Mouse (Mus musculus): ENCODE measurements around the gene Rsph14. TPM values are rescaled to one million over a fixed set of nuclear protein-coding genes. Genes with fewer than 3 reads are reported as not detected.

Gene Rsph14
- polyA plus RNA-seq, 1 experiment from 2014 or later, result not detected

GRCm38 (mm10) chr10:74967651-74968267 lies 64.6 kb downstream of the Rsph14 start:
- Histone ChIP-seq H3K27me3 (ENCODE audit: insufficient read depth, low read length) (peaks cover 16% of the 10 kb centered on the region), H3K27ac (ENCODE audit: low read depth) (no peak overlapping the region), H3K4me2 (ENCODE audit: low read depth, low read length) (peak overlapping the region; percentile 75), H3K4me3 (ENCODE audit: low read depth, low read length) (peak overlapping the region; percentile 46), H3K9me3 (ENCODE audit: low read length) (no peaks in the 10 kb centered on the region), H3K36me3 (replicated peaks; ENCODE audit: insufficient read depth, low read length) (no peaks in the 10 kb centered on the region), H3K4me1 (ENCODE audit: insufficient read depth) (peaks cover 14% of the 10 kb centered on the region), H3K9ac (replicated peaks) (no peak overlapping the region)
- ATAC-seq (no peak), DNase-seq (no peak)
- TF ChIP-seq CTCF (IDR thresholded peaks at IDR 0.05; ENCODE audit: low read depth) (no peak), EP300 (IDR thresholded peaks at IDR 0.05; ENCODE audit: low read depth) (no peak)
- 10% methylated on average over 25 of the region's 25 CpGs for WGBS (ENCODE audit: insufficient replicate concordance)

GRCm38 (mm10) chr10:74966850-74967451 lies 65.4 kb downstream of the Rsph14 start, which contains the start of gene Gnaz:
Gene Gnaz (plus strand): TSS chr10:74967177.
- under 1% methylated on average over 55 of the region's 83 CpGs for WGBS (ENCODE audit: insufficient replicate concordance)
- no peak within 1 kb of the TSS for H3K27ac ChIP-seq (ENCODE audit: low read depth)
- ATAC-seq (peak; percentile 94), DNase-seq (peak; percentile 88)
- no peaks in the 10 kb centered on the region for H3K36me3 ChIP-seq (replicated peaks; ENCODE audit: insufficient read depth, low read length)
- H3K4me3 ChIP-seq (ENCODE audit: low read depth, low read length), result peak within 1 kb of the TSS; percentile 46
- H3K9ac ChIP-seq (replicated peaks), result no peak within 1 kb of the TSS
- H3K27me3 ChIP-seq (ENCODE audit: insufficient read depth, low read length), result peaks cover 16% of the 10 kb centered on the region
- peaks cover 14% of the 10 kb centered on the region for H3K4me1 ChIP-seq (ENCODE audit: insufficient read depth)
- TF ChIP-seq EP300 (IDR thresholded peaks at IDR 0.05; ENCODE audit: low read depth), result no peak
- TF ChIP-seq CTCF (IDR thresholded peaks at IDR 0.05; ENCODE audit: low read depth), result peak; percentile 37
- peak within 1 kb of the TSS; percentile 75 for H3K4me2 ChIP-seq (ENCODE audit: low read depth, low read length)
- H3K9me3 ChIP-seq (ENCODE audit: low read length), result no peaks in the 10 kb centered on the region

GRCm38 (mm10) chr10:74964380-74964779 lies 68.0 kb downstream of the Rsph14 start:
- H3K9me3 ChIP-seq (ENCODE audit: low read length), result no peaks in the 10 kb centered on the region
- no peak overlapping the region for H3K27ac ChIP-seq (ENCODE audit: low read depth)
- H3K9ac ChIP-seq (replicated peaks), result no peak overlapping the region
- H3K36me3 ChIP-seq (replicated peaks; ENCODE audit: insufficient read depth, low read length), result no peaks in the 10 kb centered on the region
- no peak for TF ChIP-seq EP300 (IDR thresholded peaks at IDR 0.05; ENCODE audit: low read depth)
- no peak for TF ChIP-seq CTCF (IDR thresholded peaks at IDR 0.05; ENCODE audit: low read depth)
- DNase-seq, result no peak
- no peak overlapping the region for H3K4me3 ChIP-seq (ENCODE audit: low read depth, low read length)
- 65% methylated on average over 1 of the region's 1 CpGs for WGBS (ENCODE audit: insufficient replicate concordance)
- H3K4me1 ChIP-seq (ENCODE audit: insufficient read depth), result peaks cover 14% of the 10 kb centered on the region
- ATAC-seq, result no peak
- no peak overlapping the region for H3K4me2 ChIP-seq (ENCODE audit: low read depth, low read length)
- H3K27me3 ChIP-seq (ENCODE audit: insufficient read depth, low read length), result peaks cover 16% of the 10 kb centered on the region

GRCm38 (mm10) chr10:74952830-74953443 lies 79.4 kb downstream of the Rsph14 start:
- ATAC-seq (no peak), DNase-seq (no peak)
- no peaks in the 10 kb centered on the region for H3K27me3 ChIP-seq (ENCODE audit: insufficient read depth, low read length)
- H3K4me1 ChIP-seq (ENCODE audit: insufficient read depth), result no peaks in the 10 kb centered on the region
- TF ChIP-seq CTCF (IDR thresholded peaks at IDR 0.05; ENCODE audit: low read depth) (no peak), EP300 (IDR thresholded peaks at IDR 0.05; ENCODE audit: low read depth) (no peak)
- no peak overlapping the region for H3K4me2 ChIP-seq (ENCODE audit: low read depth, low read length)
- no peaks in the 10 kb centered on the region for H3K9me3 ChIP-seq (ENCODE audit: low read length)
- H3K36me3 ChIP-seq (replicated peaks; ENCODE audit: insufficient read depth, low read length), result no peaks in the 10 kb centered on the region
- WGBS (ENCODE audit: insufficient replicate concordance), result 50% methylated on average over 9 of the region's 9 CpGs
- no peak overlapping the region for H3K9ac ChIP-seq (replicated peaks)
- H3K4me3 ChIP-seq (ENCODE audit: low read depth, low read length), result no peak overlapping the region
- no peak overlapping the region for H3K27ac ChIP-seq (ENCODE audit: low read depth)

- no peak overlapping the region for H3K27ac ChIP-seq (ENCODE audit: low read depth)
- no peaks in the 10 kb centered on the region for H3K9me3 ChIP-seq (ENCODE audit: low read length)
- no peak overlapping the region for H3K4me2 ChIP-seq (ENCODE audit: low read depth, low read length)
- no peak overlapping the region for H3K4me3 ChIP-seq (ENCODE audit: low read depth, low read length)
- DNase-seq (no peak), ATAC-seq (no peak)
- no peaks in the 10 kb centered on the region for H3K4me1 ChIP-seq (ENCODE audit: insufficient read depth)
- 77% methylated on average over 1 of the region's 1 CpGs for WGBS (ENCODE audit: insufficient replicate concordance)
- no peak overlapping the region for H3K9ac ChIP-seq (replicated peaks)
- TF ChIP-seq EP300 (IDR thresholded peaks at IDR 0.05; ENCODE audit: low read depth), result no peak
- TF ChIP-seq CTCF (IDR thresholded peaks at IDR 0.05; ENCODE audit: low read depth), result peak; percentile 20; the same call in 1 of the 2 replicates
- no peaks in the 10 kb centered on the region for H3K36me3 ChIP-seq (replicated peaks; ENCODE audit: insufficient read depth, low read length)
- no peaks in the 10 kb centered on the region for H3K27me3 ChIP-seq (ENCODE audit: insufficient read depth, low read length)
Measured at GRCm38 (mm10) chr10:74940795-74941194, 91.6 kb downstream of the Rsph14 start.

DNA sequence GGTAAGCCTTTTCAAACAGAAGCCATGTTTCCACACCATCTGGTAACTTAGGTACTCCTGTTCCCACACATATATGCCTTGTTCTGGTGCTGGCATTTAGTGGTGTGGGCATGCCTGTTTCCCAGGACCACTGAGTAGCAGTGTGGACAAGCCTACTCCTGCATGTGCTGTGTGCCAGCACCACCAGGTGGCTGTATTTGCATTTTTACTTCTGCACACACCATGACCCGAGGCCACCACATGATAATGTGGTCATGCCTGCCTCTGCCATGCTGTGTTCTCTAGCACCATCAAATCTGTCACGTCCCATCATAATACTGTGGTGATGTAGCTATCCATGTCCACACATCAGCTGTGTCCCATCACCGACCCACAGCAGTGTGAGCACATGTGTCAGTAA lies 93.1 kb downstream of the Rsph14 start:
- ATAC-seq (no peak), DNase-seq (no peak)
- WGBS (ENCODE audit: insufficient replicate concordance), result 48% methylated on average over 3 of the region's 3 CpGs
- no peaks in the 10 kb centered on the region for H3K4me1 ChIP-seq (ENCODE audit: insufficient read depth)
- no peaks in the 10 kb centered on the region for H3K9me3 ChIP-seq (ENCODE audit: low read length)
- no peak overlapping the region for H3K4me2 ChIP-seq (ENCODE audit: low read depth, low read length)
- no peak overlapping the region for H3K4me3 ChIP-seq (ENCODE audit: low read depth, low read length)
- H3K36me3 ChIP-seq (replicated peaks; ENCODE audit: insufficient read depth, low read length), result no peaks in the 10 kb centered on the region
- peak; percentile 41 for TF ChIP-seq CTCF (IDR thresholded peaks at IDR 0.05; ENCODE audit: low read depth)
- TF ChIP-seq EP300 (IDR thresholded peaks at IDR 0.05; ENCODE audit: low read depth), result no peak
- no peak overlapping the region for H3K9ac ChIP-seq (replicated peaks)
- no peak overlapping the region for H3K27ac ChIP-seq (ENCODE audit: low read depth)
- H3K27me3 ChIP-seq (ENCODE audit: insufficient read depth, low read length), result no peaks in the 10 kb centered on the region
